Mouse (Mus musculus) liver, embryonic 13.5 days (tissue): Measurements from ENCODE around the gene Gm44511. TPM values are rescaled to one million over a fixed set of nuclear protein-coding genes. Genes with fewer than 3 reads are reported as not detected.

Experiments
- ATAC-seq: fragments of 200-750 bp; cut with Nextera tagmentation; 2 replicates; pipeline ENCODE4 v1.8.0; 2017; ENCODE audit warnings: low read depth, mild to moderate bottlenecking, moderate number of reproducible peaks, moderate library complexity
- DNase-seq: peaks from one replicate; pipeline ENCODE4 v3.0.0; 2022
- H3K27ac ChIP-seq: fragments of 300-500 bp; sonication (generic); 2 replicates; pipeline ENCODE4 v1.5.1; 2015; ENCODE audit warnings: moderate library complexity, mild to moderate bottlenecking, inconsistent platforms
- H3K27me3 ChIP-seq: fragments of 300-500 bp; sonication (generic); 2 replicates; pipeline ENCODE4 v1.6.1; 2015; ENCODE audit warnings: mild to moderate bottlenecking, inconsistent platforms
- H3K36me3 ChIP-seq: fragments of 300-500 bp; sonication (generic); 2 replicates; pipeline ENCODE4 v1.6.1; 2015; ENCODE audit warnings: mild to moderate bottlenecking, inconsistent platforms
- H3K4me1 ChIP-seq: fragments of 300-500 bp; sonication (generic); replicated peaks from 2 replicates; pipeline ENCODE4 v1.6.1; 2015; ENCODE audit warnings: inconsistent platforms
- H3K4me2 ChIP-seq: fragments of 300-500 bp; sonication (generic); 2 replicates; pipeline ENCODE4 v1.6.1; 2015; ENCODE audit warnings: inconsistent platforms, mild to moderate bottlenecking, moderate library complexity
- H3K4me3 ChIP-seq: fragments of 300-500 bp; sonication (generic); replicated peaks from 2 replicates; pipeline ENCODE4 v1.5.1; 2015; ENCODE audit warnings: mild to moderate bottlenecking, inconsistent platforms
- H3K9ac ChIP-seq: fragments of 300-500 bp; sonication (generic); 2 replicates; pipeline ENCODE4 v1.6.1; 2015; ENCODE audit warnings: mild to moderate bottlenecking, inconsistent platforms
- H3K9me3 ChIP-seq: fragments of 300-500 bp; sonication (generic); replicated peaks from 2 replicates; pipeline ENCODE4 v1.6.1; 2016; ENCODE audit warnings: inconsistent platforms
- WGBS: fragments of 180-500 bp; shearing (Covaris S2); methylation state at CpG from one replicate; pipeline ENCODE4 v1.1.7; 2015; ENCODE audit not compliant: insufficient replicate concordance; 5-methylcytosine and 5-hydroxymethylcytosine counted together
- polyA plus RNA-seq: library from polyadenylated mRNA; unstranded; fragments of >200 nt; fragmentation: Nextera tagmentation; extraction: Ambion mirVana; gene quantifications from 2 replicates; pipeline ENCODE4 v1.2.1, GENCODE M21; 2015

Gm44511 gene
- polyA plus RNA-seq, 1 experiment from 2014 or later = 0.20 TPM

DNA sequence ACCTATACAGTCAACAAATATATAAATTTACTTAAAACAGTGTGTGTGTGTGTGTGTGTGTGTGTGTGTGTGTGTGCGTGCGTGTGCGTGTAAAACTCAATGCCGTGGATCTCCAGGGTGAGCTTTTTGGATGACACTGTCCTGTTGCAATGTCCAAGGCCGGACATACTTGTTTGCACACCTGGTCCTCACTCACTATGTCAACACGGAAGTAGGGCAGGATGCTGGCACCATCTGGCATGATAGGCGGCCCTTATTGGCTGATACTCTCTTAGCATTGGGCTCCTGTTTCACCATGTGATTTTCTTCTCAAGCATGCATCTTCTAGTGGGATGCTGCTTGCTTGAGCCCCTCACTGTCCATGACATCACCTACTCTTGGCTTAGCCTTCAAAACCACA, 13.8 kb upstream of the Gm44511 start:
- DNase-seq = no peak
- peaks cover 66% of the 10 kb centered on the region for H3K4me1 ChIP-seq
- peak overlapping the region; percentile 78 for H3K4me2 ChIP-seq
- H3K9me3 ChIP-seq = no peaks in the 10 kb centered on the region
- 43% methylated on average over 7 of the region's 7 CpGs for WGBS
- H3K27me3 ChIP-seq = no peaks in the 10 kb centered on the region
- peak overlapping the region; percentile 80 for H3K4me3 ChIP-seq
- no peak overlapping the region; the same call in 1 of the 2 replicates for H3K9ac ChIP-seq
- no peaks in the 10 kb centered on the region for H3K36me3 ChIP-seq
- peak overlapping the region; percentile 81; the same call in 1 of the 2 replicates for H3K27ac ChIP-seq
- ATAC-seq = no peak

DNA sequence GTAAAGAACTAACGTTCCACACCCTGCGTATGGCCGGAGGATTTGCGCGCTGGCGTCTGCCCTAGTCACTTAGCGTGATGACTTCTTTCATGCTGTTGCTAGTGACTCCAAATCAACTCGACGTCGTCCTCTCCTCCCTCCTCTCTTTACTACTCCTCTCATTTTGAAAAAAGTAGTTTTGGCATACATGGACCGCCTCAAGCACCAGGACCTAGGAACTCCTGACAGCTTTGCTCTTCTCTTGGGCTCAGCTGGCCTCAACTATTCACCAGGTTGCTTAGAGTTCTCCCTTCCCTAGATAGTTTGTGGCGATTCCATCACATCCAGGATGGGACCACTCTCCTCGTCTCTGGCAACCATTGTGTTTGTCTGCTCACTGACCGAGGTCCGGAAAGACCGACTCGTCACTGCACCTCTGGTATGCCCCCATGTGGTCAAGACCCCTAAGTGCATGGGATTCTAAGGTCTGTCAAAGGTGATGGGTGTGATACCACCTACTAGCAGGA, 13.2 kb upstream of the Gm44511 start:
- H3K27ac ChIP-seq = peak overlapping the region; percentile 81
- DNase-seq = peak; percentile 78
- peak overlapping the region; percentile 59 for H3K9ac ChIP-seq
- under 1% methylated on average over 17 of the region's 17 CpGs for WGBS
- H3K36me3 ChIP-seq = no peaks in the 10 kb centered on the region
- H3K27me3 ChIP-seq = no peaks in the 10 kb centered on the region
- ATAC-seq = peak; percentile 37
- H3K4me2 ChIP-seq = peak overlapping the region; percentile 78
- H3K4me1 ChIP-seq = peaks cover 61% of the 10 kb centered on the region
- H3K9me3 ChIP-seq = no peaks in the 10 kb centered on the region
- H3K4me3 ChIP-seq = peak overlapping the region; percentile 80

DNA sequence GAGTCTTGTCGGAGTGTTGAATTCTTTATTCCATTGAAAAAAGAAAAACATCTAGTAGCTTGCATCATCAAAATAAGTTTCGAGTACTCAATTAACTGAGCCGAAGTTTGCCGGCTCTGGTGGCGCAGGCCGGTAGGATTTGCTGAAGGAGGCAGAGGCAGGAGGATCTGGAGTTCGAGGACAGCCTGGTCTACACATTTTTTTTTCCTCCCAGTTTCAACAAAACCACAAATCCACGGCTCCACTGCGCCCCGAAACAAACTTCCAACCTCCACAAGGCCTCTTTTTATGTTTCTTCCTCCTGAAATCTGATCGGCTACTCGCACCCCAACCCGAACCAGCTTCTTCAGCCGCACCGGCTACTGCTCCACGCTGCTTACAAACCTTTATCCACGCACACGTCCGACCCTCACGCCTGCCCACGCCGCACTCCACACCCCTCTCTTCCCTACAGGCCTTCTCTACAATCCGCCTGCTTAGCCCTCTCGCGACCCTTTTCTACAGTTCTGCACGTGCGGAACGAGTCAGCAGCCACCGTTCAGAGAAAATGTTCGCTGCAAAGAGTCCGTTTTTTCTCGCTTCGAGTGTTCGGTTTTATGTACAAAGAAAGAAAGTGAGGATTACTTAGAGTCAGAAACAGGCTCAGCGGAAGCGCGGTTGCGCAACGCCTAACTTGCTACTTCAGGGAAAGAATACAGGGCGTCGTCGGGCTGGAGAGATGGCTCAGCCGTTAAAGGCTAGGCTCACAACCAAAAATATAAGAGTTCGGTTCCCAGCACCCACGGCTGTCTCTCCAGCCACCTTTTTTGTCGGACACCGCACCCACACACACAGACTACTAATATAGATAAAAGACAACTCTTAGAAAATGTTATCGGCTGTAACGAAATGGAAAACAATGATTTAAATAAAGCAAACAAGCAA, 12.5 kb upstream of the Gm44511 start:
- Histone ChIP-seq H3K4me1 (peaks cover 54% of the 10 kb centered on the region), H3K4me3 (peak overlapping the region; percentile 80), H3K27me3 (no peaks in the 10 kb centered on the region), H3K9me3 (no peaks in the 10 kb centered on the region), H3K36me3 (no peaks in the 10 kb centered on the region), H3K27ac (peak overlapping the region; percentile 81), H3K9ac (peak overlapping the region; percentile 83), H3K4me2 (peak overlapping the region; percentile 78)
- WGBS = under 1% methylated on average over 49 of the region's 49 CpGs
- ATAC-seq (peak; percentile 75), DNase-seq (peak; percentile 80)

DNA sequence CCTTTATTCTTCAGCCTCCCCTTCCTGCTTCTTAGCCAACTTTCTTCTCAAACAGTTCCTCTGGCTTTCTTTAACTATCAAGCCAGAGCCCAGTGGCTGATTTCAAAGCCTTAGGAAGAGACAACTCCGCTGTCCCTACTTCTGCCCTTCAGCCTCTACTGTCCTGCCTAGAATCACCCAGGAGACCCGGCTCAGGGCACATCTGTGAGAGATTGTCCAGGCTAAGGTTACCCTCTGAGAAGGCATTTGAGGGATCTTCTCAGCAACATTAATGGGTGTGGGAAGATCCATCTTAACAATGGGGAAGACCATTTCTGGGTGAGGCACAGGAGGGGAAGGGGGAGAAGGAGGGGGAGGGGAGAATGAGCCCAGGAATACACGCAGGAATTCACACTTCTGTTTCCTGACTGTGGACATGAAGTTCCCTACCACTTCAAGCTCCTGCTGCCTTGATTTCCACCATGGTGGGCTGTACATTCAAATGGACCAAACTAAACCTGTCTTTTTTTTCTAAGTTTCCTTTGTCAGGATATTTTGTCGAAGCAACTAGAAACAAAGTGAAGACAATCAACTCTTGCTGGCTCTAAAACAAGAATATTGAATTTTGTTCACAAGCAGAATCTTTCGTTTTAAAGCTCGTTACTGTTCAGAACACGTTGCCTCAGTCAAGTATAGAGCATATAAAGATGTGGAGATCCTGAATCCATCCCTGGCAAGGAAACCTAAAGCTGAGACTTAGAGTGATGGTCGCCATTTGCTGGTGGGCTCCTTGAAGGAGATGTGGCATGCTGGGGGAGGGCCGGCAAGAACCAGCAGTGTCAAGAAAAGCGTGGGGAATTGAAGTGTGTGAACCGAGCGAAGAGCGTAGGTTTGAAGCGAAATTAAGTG, 11.6 kb upstream of the Gm44511 start:
- H3K9ac ChIP-seq = peak overlapping the region; percentile 83
- no peaks in the 10 kb centered on the region for H3K36me3 ChIP-seq
- H3K27ac ChIP-seq = no peak overlapping the region; the same call in 1 of the 2 replicates
- WGBS = 2% methylated on average over 14 of the region's 14 CpGs
- peaks cover 50% of the 10 kb centered on the region for H3K4me1 ChIP-seq
- H3K27me3 ChIP-seq = no peaks in the 10 kb centered on the region
- ATAC-seq (no peak), DNase-seq (no peak)
- H3K4me3 ChIP-seq = peak overlapping the region; percentile 80
- no peaks in the 10 kb centered on the region for H3K9me3 ChIP-seq
- H3K4me2 ChIP-seq = peak overlapping the region; percentile 78

DNA sequence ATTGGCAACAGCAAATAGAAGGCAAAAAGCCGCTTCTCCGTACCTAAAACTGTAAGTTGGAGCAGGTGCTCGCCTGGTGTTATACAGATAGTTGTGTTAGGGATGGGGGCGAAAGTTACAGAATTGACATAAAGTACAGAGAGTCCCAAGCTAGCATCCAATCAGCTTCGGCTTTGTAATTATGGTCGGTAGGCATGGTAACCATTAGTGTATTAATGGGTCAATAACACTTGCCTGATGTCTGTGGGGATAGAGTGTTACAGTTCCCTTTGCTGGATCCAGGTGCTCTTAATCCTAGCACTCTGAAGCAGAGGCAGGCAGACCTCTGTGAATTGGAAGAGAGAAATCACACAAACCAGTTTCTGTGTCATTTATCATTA, 10.8 kb upstream of the Gm44511 start:
- H3K9ac ChIP-seq = peak overlapping the region; percentile 83; the same call in 1 of the 2 replicates
- DNase-seq (no peak), ATAC-seq (no peak)
- H3K4me1 ChIP-seq = peaks cover 44% of the 10 kb centered on the region
- no peaks in the 10 kb centered on the region for H3K36me3 ChIP-seq
- no peaks in the 10 kb centered on the region for H3K27me3 ChIP-seq
- peak overlapping the region; percentile 78 for H3K4me2 ChIP-seq
- peak overlapping the region; percentile 80 for H3K4me3 ChIP-seq
- H3K9me3 ChIP-seq = no peaks in the 10 kb centered on the region
- 62% methylated on average over 6 of the region's 6 CpGs for WGBS
- no peak overlapping the region for H3K27ac ChIP-seq

DNA sequence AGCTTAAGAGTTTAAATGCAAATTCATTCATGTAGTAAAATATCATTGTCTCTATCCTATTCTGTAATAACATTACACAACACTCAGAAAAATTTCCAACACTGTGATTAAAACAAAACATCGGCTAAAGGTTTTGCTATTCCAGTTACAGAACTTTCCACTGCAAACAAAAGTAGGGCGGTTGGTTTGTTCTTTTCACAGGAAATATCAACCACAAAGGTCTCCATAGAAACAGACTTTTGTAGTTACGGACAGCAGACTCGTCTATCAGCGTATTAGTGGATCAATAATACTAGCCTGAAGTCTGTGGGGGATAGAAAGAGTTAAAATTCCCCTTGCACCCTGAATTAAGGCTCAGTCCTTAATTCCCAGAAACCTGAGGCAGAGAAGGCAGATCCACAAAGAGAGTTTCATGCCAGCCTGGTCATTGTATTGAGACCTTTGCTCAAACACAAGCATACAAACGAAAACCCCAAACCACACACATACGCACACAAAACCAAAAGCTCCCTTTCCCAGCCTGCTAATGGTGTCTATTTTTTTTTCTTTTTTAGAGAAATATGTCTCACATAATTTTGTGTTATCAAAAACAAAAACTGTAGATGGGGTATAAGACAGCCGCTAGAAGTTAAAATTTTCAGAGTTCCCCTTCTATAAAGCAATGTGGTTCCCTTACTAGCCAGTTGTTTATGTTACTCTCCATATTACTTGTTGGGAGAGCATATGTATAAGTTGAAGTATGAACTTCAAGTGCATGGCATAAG, 10.3 kb upstream of the Gm44511 start:
- H3K36me3 ChIP-seq = no peaks in the 10 kb centered on the region
- no peaks in the 10 kb centered on the region for H3K27me3 ChIP-seq
- H3K4me3 ChIP-seq = no peak overlapping the region
- ATAC-seq = no peak
- no peak for DNase-seq
- no peaks in the 10 kb centered on the region for H3K9me3 ChIP-seq
- H3K4me1 ChIP-seq = peaks cover 39% of the 10 kb centered on the region
- peak overlapping the region; percentile 78 for H3K4me2 ChIP-seq
- 29% methylated on average over 8 of the region's 8 CpGs for WGBS
- H3K27ac ChIP-seq = no peak overlapping the region
- H3K9ac ChIP-seq = no peak overlapping the region

DNA sequence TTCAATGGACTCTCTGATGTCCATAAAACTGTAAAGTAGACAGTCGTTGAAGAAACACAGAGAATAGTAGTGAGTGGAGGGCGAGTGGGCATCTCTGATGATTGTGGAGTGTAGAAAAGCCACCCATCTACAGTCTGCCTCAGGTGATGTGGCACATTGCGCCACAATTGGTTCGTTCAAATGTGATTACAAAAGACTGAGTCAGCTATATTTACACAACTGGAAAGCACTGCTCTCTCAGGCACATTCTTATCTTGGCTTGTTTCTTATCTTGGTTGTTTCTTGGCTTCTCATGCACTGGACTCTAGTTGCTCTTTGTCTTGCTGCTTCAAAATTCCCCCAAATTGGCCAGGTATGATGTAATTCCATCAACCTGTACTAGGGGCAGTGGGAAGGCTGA, 9.5 kb upstream of the Gm44511 start:
- Histone ChIP-seq H3K27ac (peak overlapping the region; percentile 9; the same call in 1 of the 2 replicates), H3K9ac (no peak overlapping the region), H3K36me3 (no peaks in the 10 kb centered on the region), H3K27me3 (no peaks in the 10 kb centered on the region), H3K4me3 (no peak overlapping the region), H3K4me1 (peaks cover 39% of the 10 kb centered on the region), H3K9me3 (no peaks in the 10 kb centered on the region), H3K4me2 (no peak overlapping the region)
- ATAC-seq = no peak
- DNase-seq = no peak
- WGBS = 33% methylated on average over 4 of the region's 4 CpGs

DNA sequence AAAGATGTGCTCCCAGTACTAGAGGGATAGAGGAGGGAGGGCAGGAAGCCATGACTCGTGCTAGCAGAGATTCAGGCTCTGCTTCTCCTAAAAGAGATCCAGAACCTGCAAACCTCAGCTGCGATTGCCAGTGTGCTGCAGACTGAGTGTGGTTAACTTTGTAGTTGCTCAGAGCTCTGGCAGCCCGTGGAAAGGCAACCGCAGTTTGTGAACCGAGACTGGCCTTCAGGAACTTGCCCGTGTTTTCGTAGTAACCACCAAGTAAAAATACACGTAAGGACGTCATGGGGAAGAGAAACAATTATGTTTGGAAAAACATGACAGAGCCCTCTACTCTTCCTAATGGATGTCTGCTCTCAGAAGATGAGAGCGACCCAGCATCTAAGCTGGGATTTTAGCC, 6.9 kb upstream of the Gm44511 start:
- no peak overlapping the region for H3K27ac ChIP-seq
- no peaks in the 10 kb centered on the region for H3K36me3 ChIP-seq
- ATAC-seq (no peak), DNase-seq (no peak)
- no peaks in the 10 kb centered on the region for H3K9me3 ChIP-seq
- H3K4me2 ChIP-seq = no peak overlapping the region
- H3K9ac ChIP-seq = no peak overlapping the region
- H3K4me1 ChIP-seq = peaks cover 25% of the 10 kb centered on the region
- no peak overlapping the region for H3K4me3 ChIP-seq
- H3K27me3 ChIP-seq = no peaks in the 10 kb centered on the region
- 65% methylated on average over 10 of the region's 10 CpGs for WGBS

DNA sequence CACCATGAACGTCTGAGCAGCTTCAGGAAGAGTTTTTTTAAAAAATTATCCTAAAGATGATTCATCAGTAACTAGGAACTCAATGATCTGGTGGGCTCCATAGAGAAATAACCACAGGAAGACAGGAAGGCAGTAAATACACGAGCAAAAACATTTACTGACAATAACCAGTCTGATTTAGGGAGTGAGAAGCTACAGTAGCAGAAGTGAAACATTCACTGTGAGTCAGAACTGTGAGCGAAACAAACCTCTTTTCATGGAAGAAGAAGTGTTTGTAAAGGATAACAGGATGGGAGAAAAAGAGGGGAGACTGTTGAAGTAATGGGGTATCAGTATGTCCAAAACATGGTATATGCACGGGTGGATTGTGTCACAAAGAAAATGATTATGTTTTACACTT, 3.7 kb upstream of the Gm44511 start:
- Histone ChIP-seq H3K36me3 (no peaks in the 10 kb centered on the region), H3K27me3 (no peaks in the 10 kb centered on the region), H3K27ac (no peak overlapping the region), H3K9me3 (no peaks in the 10 kb centered on the region), H3K4me3 (no peak overlapping the region), H3K4me1 (no peaks in the 10 kb centered on the region), H3K9ac (no peak overlapping the region), H3K4me2 (no peak overlapping the region)
- DNase-seq = no peak
- ATAC-seq = no peak
- 33% methylated on average over 4 of the region's 4 CpGs for WGBS

DNA sequence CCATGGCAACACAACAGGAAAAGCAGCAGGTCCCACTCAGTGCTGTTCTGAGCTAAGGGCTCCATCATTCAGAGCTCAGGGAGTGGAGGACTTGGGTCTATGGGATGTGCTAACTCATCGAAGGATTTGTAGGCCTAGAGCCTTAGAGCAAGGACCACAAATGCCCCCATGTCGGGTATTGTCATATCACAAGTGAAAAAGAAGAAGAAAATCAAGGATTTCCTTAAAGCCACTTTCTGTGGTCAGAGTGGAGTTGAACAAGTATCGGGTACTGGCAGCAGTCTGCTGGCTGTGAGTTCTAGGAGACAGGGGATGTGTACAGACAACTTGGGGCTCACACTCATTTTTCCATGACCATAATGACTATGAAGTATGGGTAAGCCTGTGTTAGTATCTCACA, 666 bp upstream of the Gm44511 start:
- no peak overlapping the region for H3K27ac ChIP-seq
- no peak overlapping the region for H3K4me2 ChIP-seq
- no peaks in the 10 kb centered on the region for H3K27me3 ChIP-seq
- H3K4me3 ChIP-seq = no peak overlapping the region
- no peak overlapping the region for H3K9ac ChIP-seq
- H3K9me3 ChIP-seq = no peaks in the 10 kb centered on the region
- H3K36me3 ChIP-seq = no peaks in the 10 kb centered on the region
- ATAC-seq (no peak), DNase-seq (no peak)
- H3K4me1 ChIP-seq = no peaks in the 10 kb centered on the region
- 45% methylated on average over 3 of the region's 3 CpGs for WGBS
